Comparison of ENCODE assay signal across 7 mouse cellular contexts in the genomic region with DNA sequence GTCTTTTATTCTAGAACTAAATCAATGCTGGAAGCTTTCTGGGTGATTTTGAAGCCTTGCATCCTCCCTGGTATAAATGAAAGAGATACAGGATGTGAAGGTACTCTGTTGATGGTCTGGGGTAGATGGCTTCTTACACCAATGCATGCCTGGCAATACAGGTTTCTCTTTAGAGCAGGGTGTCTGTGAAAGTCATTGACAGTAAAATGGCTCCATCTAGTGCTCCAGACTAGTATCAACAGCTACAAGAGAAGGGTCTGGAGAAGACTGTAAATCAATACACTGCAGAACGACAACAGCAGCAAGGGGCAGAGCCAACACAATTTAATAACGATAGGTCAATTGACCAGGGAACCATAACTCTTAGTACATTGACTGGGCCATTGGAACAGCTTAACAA.
DNase-seq lines count a peak whose midpoint lies in the region; TF ChIP-seq lines count a peak whose summit lies in the region.

No protein-coding gene starts in this region.

- intact Hi-C loops in heart, postnatal 10 days (cut with DNase I) = loop anchor here (2.0 to 10.0 kb wide), 2 partner anchors 563 to 1639 kb away; no protein-coding TSS in a partner anchor
- intact Hi-C loops in gastrocnemius, postnatal 36 days (cut with DNase I) = loop anchor here (5.0 kb wide), 2 partner anchors 461 to 1636 kb away; no protein-coding TSS in a partner anchor

- no peaks in the 10 kb centered on the region for H3K27me3 ChIP-seq in E14TG2a.4 (ENCODE audit: insufficient read depth, low read length)

- H3K36me3 ChIP-seq in E14TG2a.4 (ENCODE audit: insufficient read depth, low read length) = no peaks in the 10 kb centered on the region

- peak; percentile 21 to 35 for DNase-seq in kidney, postnatal 36 days
- no peak for DNase-seq in kidney, adult 11 months
- peak; percentile 48 for DNase-seq in R1 (ENCODE audit: low read depth, low spot score)
- DNase-seq in heart, postnatal 10 days = peak; percentile 52 to 57
- peak; percentile 65 for DNase-seq in mesoderm, embryonic 11.5 days (ENCODE audit: low read depth, low spot score)
- DNase-seq in gastrocnemius, postnatal 36 days = no peak

- peak; percentile 56 for TF ChIP-seq CTCF in E14TG2a.4 (conservative IDR thresholded peaks at IDR 0.05; ENCODE audit: low read length)

- peaks cover 2% of the 10 kb centered on the region; the same call in 1 of the 2 replicates for H3K9me3 ChIP-seq in E14TG2a.4 (ENCODE audit: low read length)

- H3K4me1 ChIP-seq in E14TG2a.4 (replicated peaks; ENCODE audit: low read depth, low read length) = no peaks in the 10 kb centered on the region

- no peak overlapping the region for H3K4me3 ChIP-seq in E14TG2a.4 (replicated peaks; ENCODE audit: low read length)

Comparison
In these comparisons a context has a peak if more than half of its experiments do, and no peak if none do; other contexts are left out.
1. DNase-seq: peak in kidney, postnatal 36 days (2 of 2), R1 (single experiment), heart, postnatal 10 days (2 of 2) and mesoderm, embryonic 11.5 days (single experiment); none in kidney, adult 11 months (single experiment) and gastrocnemius, postnatal 36 days (0 of 2).